Mouse (Mus musculus): Measurements from ENCODE around the gene Pga5. TPM values are rescaled to one million over a fixed set of nuclear protein-coding genes. Genes with fewer than 3 reads are reported as not detected.
A peak's percentile ranks its signal among the peaks of the same experiment; 100 is the strongest.

Pga5 gene
- polyA plus RNA-seq, 1 experiment from 2014 or later: not detected

DNA sequence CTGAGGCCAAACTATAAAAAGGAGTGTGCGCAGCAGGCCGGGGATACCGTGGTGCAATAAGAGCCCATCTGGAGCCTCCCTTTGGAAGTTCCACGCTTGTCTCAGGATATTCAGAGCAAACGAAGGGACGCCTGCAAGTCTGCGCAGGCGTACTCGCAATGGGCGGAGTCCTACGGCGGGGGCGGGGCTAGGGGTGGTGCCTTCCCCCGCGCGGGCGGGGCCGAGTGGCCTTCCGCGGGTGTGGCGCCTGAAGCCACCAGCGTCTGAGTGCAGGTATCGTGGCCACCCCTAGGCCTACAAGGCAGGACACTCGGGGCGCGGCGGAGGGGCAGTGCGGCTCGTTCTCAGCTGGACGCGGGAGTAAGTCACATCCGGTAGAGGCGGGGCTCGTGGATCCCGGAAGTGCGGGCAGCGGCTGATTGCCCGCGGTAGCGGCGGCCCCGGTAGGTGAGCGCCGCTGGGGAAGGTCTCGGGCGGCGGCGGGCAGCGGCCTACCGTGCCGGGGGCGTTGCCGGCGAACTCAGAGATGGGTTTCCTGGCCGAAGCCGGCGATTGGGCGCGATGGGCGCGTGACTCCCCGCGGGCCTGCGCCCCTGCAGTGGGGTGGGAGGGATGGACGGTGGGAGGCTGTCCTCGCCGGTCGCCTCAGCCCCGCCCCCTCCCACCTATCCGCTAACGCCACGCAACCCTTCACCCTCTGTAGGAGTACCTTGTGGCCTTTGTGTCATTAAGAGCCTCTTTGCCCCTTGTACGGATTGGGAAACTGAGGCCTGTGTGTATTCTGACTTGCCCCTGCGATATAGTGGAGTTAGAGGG is 10.9 kb upstream of the Pga5 start, which contains the start of gene Vps37c:
Gene Vps37c, plus strand, starts transcription at position 199 of the 816 bp plus-strand sequence.
- peaks cover 31% of the 10 kb centered on the region for H3K4me1 ChIP-seq (ENCODE audit: control insufficient read depth, insufficient read depth, low read length)
- H3K27ac ChIP-seq (replicated peaks; ENCODE audit: low read depth, low read length): peak within 1 kb of the TSS; percentile 97
- no peaks in the 10 kb centered on the region for H3K27me3 ChIP-seq (ENCODE audit: control insufficient read depth, insufficient read depth, low read length)
- no peaks in the 10 kb centered on the region for H3K36me3 ChIP-seq (ENCODE audit: control insufficient read depth, insufficient read depth, low read length)
- DNase-seq (peak; percentile 97), ATAC-seq (ENCODE audit: low FRiP score, low TSS enrichment) (peak; percentile 92)
- WGBS: under 1% methylated on average over 74 of the region's 74 CpGs
- H3K4me3 ChIP-seq (replicated peaks; ENCODE audit: low read depth, low read length): peak within 1 kb of the TSS; percentile 74
- peak within 1 kb of the TSS; percentile 84 for H3K9ac ChIP-seq (replicated peaks; ENCODE audit: low read length)
- H3K9me3 ChIP-seq (ENCODE audit: control insufficient read depth, low read length): no peaks in the 10 kb centered on the region
- peak within 1 kb of the TSS; percentile 65 for H3K4me2 ChIP-seq (ENCODE audit: low read length)

- Histone ChIP-seq H3K9ac (replicated peaks; ENCODE audit: low read length) (no peak overlapping the region), H3K4me3 (replicated peaks; ENCODE audit: low read depth, low read length) (no peak overlapping the region), H3K36me3 (ENCODE audit: control insufficient read depth, insufficient read depth, low read length) (no peaks in the 10 kb centered on the region), H3K4me2 (ENCODE audit: low read length) (no peak overlapping the region), H3K9me3 (ENCODE audit: control insufficient read depth, low read length) (no peaks in the 10 kb centered on the region), H3K27ac (replicated peaks; ENCODE audit: low read depth, low read length) (no peak overlapping the region), H3K27me3 (ENCODE audit: control insufficient read depth, insufficient read depth, low read length) (no peaks in the 10 kb centered on the region), H3K4me1 (ENCODE audit: control insufficient read depth, insufficient read depth, low read length) (peaks cover 22% of the 10 kb centered on the region)
- DNase-seq (no peak), ATAC-seq (ENCODE audit: low FRiP score, low TSS enrichment) (no peak)
- WGBS: 79% methylated on average over 2 of the region's 2 CpGs
These were observed 7.9 kb upstream of the Pga5 start for GRCm38 (mm10) chr19:10685727-10686126.

DNA sequence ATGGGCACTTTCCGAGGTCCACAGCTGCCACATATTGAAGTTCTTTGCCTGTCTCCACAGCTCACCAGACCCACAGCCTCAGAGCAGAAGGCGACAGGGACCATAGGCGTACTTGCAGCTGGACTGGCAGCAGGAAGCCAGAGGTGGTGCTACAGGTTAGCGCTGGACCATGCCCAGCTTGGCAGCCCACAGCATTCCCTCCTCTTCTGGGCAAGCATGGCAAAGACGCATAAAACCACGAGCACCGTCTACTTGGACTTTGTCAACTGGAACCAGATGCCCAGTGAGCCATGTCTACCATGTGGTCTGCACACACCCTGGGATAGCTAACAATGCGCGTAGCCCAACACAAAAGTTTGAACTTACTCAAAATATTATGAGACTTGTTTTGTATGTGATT is 7.2 kb upstream of the Pga5 start:
- 84% methylated on average over 9 of the region's 9 CpGs for WGBS
- H3K4me2 ChIP-seq (ENCODE audit: low read length): no peak overlapping the region
- DNase-seq (no peak), ATAC-seq (ENCODE audit: low FRiP score, low TSS enrichment) (no peak)
- H3K9ac ChIP-seq (replicated peaks; ENCODE audit: low read length): no peak overlapping the region
- H3K27me3 ChIP-seq (ENCODE audit: control insufficient read depth, insufficient read depth, low read length): no peaks in the 10 kb centered on the region
- H3K4me3 ChIP-seq (replicated peaks; ENCODE audit: low read depth, low read length): no peak overlapping the region
- H3K36me3 ChIP-seq (ENCODE audit: control insufficient read depth, insufficient read depth, low read length): no peaks in the 10 kb centered on the region
- H3K9me3 ChIP-seq (ENCODE audit: control insufficient read depth, low read length): no peaks in the 10 kb centered on the region
- no peak overlapping the region for H3K27ac ChIP-seq (replicated peaks; ENCODE audit: low read depth, low read length)
- H3K4me1 ChIP-seq (ENCODE audit: control insufficient read depth, insufficient read depth, low read length): peaks cover 16% of the 10 kb centered on the region

DNA sequence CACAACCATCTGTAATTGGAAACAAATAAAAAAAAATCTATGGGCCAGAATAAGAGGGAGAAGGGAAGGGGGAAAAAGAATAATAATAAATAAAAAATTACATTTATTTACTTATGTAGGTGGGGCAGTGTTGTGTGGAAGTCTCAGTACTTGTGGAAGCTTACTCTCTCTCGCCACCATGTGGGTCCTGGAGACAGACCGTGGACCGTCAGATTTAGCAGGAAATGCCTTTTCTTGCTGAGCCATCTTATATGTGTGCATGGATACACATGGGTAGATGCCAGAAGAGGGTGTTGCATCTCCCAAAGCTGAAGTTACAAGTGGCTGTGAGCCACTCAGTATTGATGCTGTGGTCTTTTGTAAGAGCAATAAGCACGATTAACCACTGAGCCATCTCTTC is 3.7 kb upstream of the Pga5 start:
- no peaks in the 10 kb centered on the region for H3K36me3 ChIP-seq (ENCODE audit: control insufficient read depth, insufficient read depth, low read length)
- H3K4me1 ChIP-seq (ENCODE audit: control insufficient read depth, insufficient read depth, low read length): no peaks in the 10 kb centered on the region
- WGBS: 69% methylated on average over 4 of the region's 4 CpGs
- no peak overlapping the region for H3K27ac ChIP-seq (replicated peaks; ENCODE audit: low read depth, low read length)
- DNase-seq (no peak), ATAC-seq (ENCODE audit: low FRiP score, low TSS enrichment) (no peak)
- H3K27me3 ChIP-seq (ENCODE audit: control insufficient read depth, insufficient read depth, low read length): no peaks in the 10 kb centered on the region
- no peak overlapping the region for H3K9ac ChIP-seq (replicated peaks; ENCODE audit: low read length)
- no peak overlapping the region for H3K4me3 ChIP-seq (replicated peaks; ENCODE audit: low read depth, low read length)
- H3K4me2 ChIP-seq (ENCODE audit: low read length): no peak overlapping the region
- H3K9me3 ChIP-seq (ENCODE audit: control insufficient read depth, low read length): no peaks in the 10 kb centered on the region

- Histone ChIP-seq H3K27ac (replicated peaks; ENCODE audit: low read depth, low read length) (no peak overlapping the region), H3K4me1 (ENCODE audit: control insufficient read depth, insufficient read depth, low read length) (no peaks in the 10 kb centered on the region), H3K4me3 (replicated peaks; ENCODE audit: low read depth, low read length) (no peak overlapping the region), H3K9me3 (ENCODE audit: control insufficient read depth, low read length) (no peaks in the 10 kb centered on the region), H3K36me3 (ENCODE audit: control insufficient read depth, insufficient read depth, low read length) (no peaks in the 10 kb centered on the region), H3K27me3 (ENCODE audit: control insufficient read depth, insufficient read depth, low read length) (no peaks in the 10 kb centered on the region), H3K9ac (replicated peaks; ENCODE audit: low read length) (no peak overlapping the region), H3K4me2 (ENCODE audit: low read length) (no peak overlapping the region)
- ATAC-seq (ENCODE audit: low FRiP score, low TSS enrichment) (peak; percentile 14; the same call in 1 of the 2 replicates), DNase-seq (no peak)
- 77% methylated on average over 1 of the region's 1 CpGs for WGBS
These were observed 849 bp upstream of the Pga5 start for GRCm38 (mm10) chr19:10678772-10679067.

DNA sequence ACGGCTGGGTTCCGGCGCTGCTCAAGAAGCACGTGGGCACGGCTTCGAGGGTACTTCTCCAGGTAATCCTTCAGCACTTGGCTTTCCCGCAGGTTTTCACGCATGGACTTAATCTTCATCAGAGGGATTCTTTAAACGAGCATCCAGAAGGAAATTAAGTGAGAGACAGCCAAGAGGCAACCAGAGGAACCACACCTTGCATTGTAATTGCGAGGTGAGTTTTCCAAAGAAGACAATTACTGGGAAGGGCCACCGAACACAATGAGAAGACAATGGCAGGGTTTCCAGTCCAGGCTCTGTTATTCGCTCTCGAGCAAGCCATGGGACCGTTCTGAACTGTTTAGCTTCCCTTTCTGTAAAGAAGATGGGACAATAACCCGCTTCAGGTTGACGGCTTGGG is 1.2 kb downstream of the Pga5 start:
- ATAC-seq (ENCODE audit: low FRiP score, low TSS enrichment) (no peak), DNase-seq (no peak)
- Histone ChIP-seq H3K9ac (replicated peaks; ENCODE audit: low read length) (no peak overlapping the region), H3K27ac (replicated peaks; ENCODE audit: low read depth, low read length) (no peak overlapping the region), H3K36me3 (ENCODE audit: control insufficient read depth, insufficient read depth, low read length) (no peaks in the 10 kb centered on the region), H3K4me3 (replicated peaks; ENCODE audit: low read depth, low read length) (no peak overlapping the region), H3K4me2 (ENCODE audit: low read length) (no peak overlapping the region), H3K9me3 (ENCODE audit: control insufficient read depth, low read length) (no peaks in the 10 kb centered on the region), H3K4me1 (ENCODE audit: control insufficient read depth, insufficient read depth, low read length) (no peaks in the 10 kb centered on the region), H3K27me3 (ENCODE audit: control insufficient read depth, insufficient read depth, low read length) (no peaks in the 10 kb centered on the region)
- 84% methylated on average over 16 of the region's 16 CpGs for WGBS

DNA sequence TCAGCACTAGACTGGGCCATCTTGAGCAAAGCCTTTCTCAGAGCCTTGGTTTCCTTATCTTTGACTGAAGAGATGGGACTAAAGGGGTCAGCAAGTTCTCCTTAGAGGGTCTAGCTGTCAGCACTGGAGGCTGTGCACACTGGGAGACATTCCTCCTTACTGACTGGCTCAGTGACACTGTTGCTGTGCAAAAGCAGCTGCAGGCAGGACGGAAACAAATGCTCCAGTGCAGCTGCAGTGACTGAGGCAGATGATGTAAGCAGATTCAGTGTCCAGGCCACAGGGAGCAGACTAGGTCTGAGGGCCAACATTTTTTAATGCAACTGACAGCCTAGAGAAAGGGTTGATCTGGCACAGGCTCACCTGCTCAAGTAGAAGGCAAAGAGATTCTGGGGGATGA is 4.6 kb downstream of the Pga5 start:
- H3K4me2 ChIP-seq (ENCODE audit: low read length): no peak overlapping the region
- no peaks in the 10 kb centered on the region for H3K9me3 ChIP-seq (ENCODE audit: control insufficient read depth, low read length)
- ATAC-seq (ENCODE audit: low FRiP score, low TSS enrichment): no peak
- no peaks in the 10 kb centered on the region for H3K36me3 ChIP-seq (ENCODE audit: control insufficient read depth, insufficient read depth, low read length)
- no peak overlapping the region for H3K27ac ChIP-seq (replicated peaks; ENCODE audit: low read depth, low read length)
- no peak overlapping the region for H3K9ac ChIP-seq (replicated peaks; ENCODE audit: low read length)
- DNase-seq: no peak
- 64% methylated on average over 1 of the region's 1 CpGs for WGBS
- H3K4me1 ChIP-seq (ENCODE audit: control insufficient read depth, insufficient read depth, low read length): no peaks in the 10 kb centered on the region
- H3K4me3 ChIP-seq (replicated peaks; ENCODE audit: low read depth, low read length): no peak overlapping the region
- no peaks in the 10 kb centered on the region for H3K27me3 ChIP-seq (ENCODE audit: control insufficient read depth, insufficient read depth, low read length)

DNA sequence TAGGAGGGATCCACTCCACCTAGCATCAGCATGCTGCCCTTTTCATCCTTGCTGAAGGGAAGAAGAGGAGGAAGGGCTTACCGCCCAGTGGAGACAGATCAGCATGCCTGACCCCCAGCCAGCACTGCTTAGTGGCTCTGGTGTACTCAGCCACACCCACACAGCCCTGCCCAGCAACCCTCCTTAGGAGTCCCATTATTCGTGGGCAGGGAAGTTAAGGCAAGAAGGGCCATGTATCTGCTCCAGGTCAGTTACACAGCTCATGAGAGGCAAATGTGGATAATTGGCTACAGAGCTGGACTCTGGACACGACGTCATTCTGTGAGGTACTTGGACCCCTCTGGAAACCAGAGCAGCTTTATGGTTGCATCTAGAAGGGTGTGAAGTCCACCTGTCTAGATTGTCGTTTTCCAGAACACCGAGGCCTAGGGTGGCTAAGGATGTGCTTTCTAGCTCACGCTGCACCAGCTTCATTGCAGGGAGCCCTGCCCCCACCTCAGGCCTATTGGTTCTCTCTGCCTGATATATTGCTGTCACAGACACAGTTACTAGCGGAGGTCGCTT is 5.9 kb downstream of the Pga5 start:
- ATAC-seq (ENCODE audit: low FRiP score, low TSS enrichment) (no peak), DNase-seq (no peak)
- Histone ChIP-seq H3K36me3 (ENCODE audit: control insufficient read depth, insufficient read depth, low read length) (no peaks in the 10 kb centered on the region), H3K4me1 (ENCODE audit: control insufficient read depth, insufficient read depth, low read length) (no peaks in the 10 kb centered on the region), H3K4me2 (ENCODE audit: low read length) (no peak overlapping the region), H3K27ac (replicated peaks; ENCODE audit: low read depth, low read length) (no peak overlapping the region), H3K9me3 (ENCODE audit: control insufficient read depth, low read length) (no peaks in the 10 kb centered on the region), H3K27me3 (ENCODE audit: control insufficient read depth, insufficient read depth, low read length) (no peaks in the 10 kb centered on the region), H3K4me3 (replicated peaks; ENCODE audit: low read depth, low read length) (no peak overlapping the region), H3K9ac (replicated peaks; ENCODE audit: low read length) (no peak overlapping the region)
- WGBS: 74% methylated on average over 9 of the region's 9 CpGs

GRCm38 (mm10) chr19:10671319-10671718 is 6.6 kb downstream of the Pga5 start:
- WGBS: 87% methylated on average over 4 of the region's 4 CpGs
- H3K9me3 ChIP-seq (ENCODE audit: control insufficient read depth, low read length): no peaks in the 10 kb centered on the region

More at GRCm38 (mm10) chr19:10671319-10671718, 6.6 kb downstream of the Pga5 start:
- Histone ChIP-seq H3K36me3 (ENCODE audit: control insufficient read depth, insufficient read depth, low read length) (no peaks in the 10 kb centered on the region), H3K4me3 (replicated peaks; ENCODE audit: low read depth, low read length) (no peak overlapping the region), H3K4me2 (ENCODE audit: low read length) (no peak overlapping the region), H3K4me1 (ENCODE audit: control insufficient read depth, insufficient read depth, low read length) (no peaks in the 10 kb centered on the region), H3K27ac (replicated peaks; ENCODE audit: low read depth, low read length) (no peak overlapping the region), H3K9ac (replicated peaks; ENCODE audit: low read length) (no peak overlapping the region), H3K27me3 (ENCODE audit: control insufficient read depth, insufficient read depth, low read length) (no peaks in the 10 kb centered on the region)
- ATAC-seq (ENCODE audit: low FRiP score, low TSS enrichment) (no peak), DNase-seq (no peak)

Data from midbrain, embryonic 14.5 days (tissue).